Mouse (Mus musculus): ENCODE data around the gene Pigk. TPM values are rescaled to one million over a fixed set of nuclear protein-coding genes. Genes with fewer than 3 reads are reported as not detected.

Gene Pigk
- polyA plus RNA-seq, 1 experiment from 2014 or later, result 47.9 TPM

DNA sequence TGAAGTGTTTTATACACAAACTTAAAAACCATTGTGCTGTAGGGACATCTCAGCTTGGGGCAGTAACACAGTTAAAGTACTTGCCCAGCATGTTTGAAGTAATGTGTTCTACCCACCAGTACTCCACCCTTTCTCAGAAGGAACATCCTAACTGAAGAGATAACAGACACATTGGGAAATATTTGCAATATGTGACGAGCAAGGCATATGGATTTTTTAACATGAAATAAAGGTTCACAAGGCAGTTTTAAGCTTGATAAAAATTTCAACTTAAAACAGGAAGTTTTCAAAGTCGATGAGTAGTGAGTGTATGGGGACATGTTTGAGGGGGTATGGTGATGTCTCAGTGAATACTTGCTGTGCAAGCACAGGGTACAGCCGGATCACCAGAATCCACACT lies 222.4 kb downstream of the Pigk start:
- 97% methylated on average over 3 of the region's 3 CpGs for WGBS

DNA sequence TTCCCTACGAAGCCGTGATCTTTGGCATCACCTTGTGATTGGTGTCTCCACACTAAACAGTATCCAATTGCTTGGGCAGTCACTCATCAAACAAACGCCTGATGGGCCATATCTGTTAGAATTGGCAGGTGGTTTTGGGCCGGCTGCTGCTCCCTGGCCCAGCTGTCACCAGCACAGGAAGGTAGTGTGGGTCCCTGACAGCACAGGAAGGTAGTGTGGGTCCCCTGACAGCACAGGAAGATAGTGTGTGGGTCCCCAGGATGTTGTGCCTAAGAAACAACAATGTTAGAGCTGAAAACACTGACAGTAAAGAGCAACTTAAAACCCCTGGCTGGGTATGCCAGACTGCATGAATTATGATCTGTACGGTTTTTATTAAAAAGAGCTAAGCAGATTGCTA lies 227.8 kb downstream of the Pigk start:
- H3K4me1 ChIP-seq (replicated peaks), result 0 out of 2 replicates have a peak, but pooled peaks cover 2% of the 10 kb centered on the region
- 83% methylated on average over 5 of the region's 5 CpGs for WGBS
- no peak overlapping the region for H3K27ac ChIP-seq
- no peaks in the 10 kb centered on the region for H3K9me3 ChIP-seq
- no peak overlapping the region for H3K9ac ChIP-seq
- H3K4me3 ChIP-seq, result no peak overlapping the region
- no peak for ATAC-seq (ENCODE audit: low FRiP score)
- H3K27me3 ChIP-seq, result 0 out of 2 replicates have a peak, but pooled peaks cover 3% of the 10 kb centered on the region
- H3K36me3 ChIP-seq, result no peaks in the 10 kb centered on the region
- H3K4me2 ChIP-seq, result no peak overlapping the region

More for the DNA sequence above, 222.4 kb downstream of the Pigk start:
- no peak for ATAC-seq (ENCODE audit: low FRiP score)
- Histone ChIP-seq H3K4me3 (no peak overlapping the region), H3K9me3 (no peaks in the 10 kb centered on the region), H3K27ac (no peak overlapping the region), H3K27me3 (0 out of 2 replicates have a peak, but pooled peaks cover 3% of the 10 kb centered on the region), H3K9ac (no peak overlapping the region), H3K36me3 (no peaks in the 10 kb centered on the region), H3K4me2 (no peak overlapping the region), H3K4me1 (replicated peaks) (no peaks in the 10 kb centered on the region)

DNA sequence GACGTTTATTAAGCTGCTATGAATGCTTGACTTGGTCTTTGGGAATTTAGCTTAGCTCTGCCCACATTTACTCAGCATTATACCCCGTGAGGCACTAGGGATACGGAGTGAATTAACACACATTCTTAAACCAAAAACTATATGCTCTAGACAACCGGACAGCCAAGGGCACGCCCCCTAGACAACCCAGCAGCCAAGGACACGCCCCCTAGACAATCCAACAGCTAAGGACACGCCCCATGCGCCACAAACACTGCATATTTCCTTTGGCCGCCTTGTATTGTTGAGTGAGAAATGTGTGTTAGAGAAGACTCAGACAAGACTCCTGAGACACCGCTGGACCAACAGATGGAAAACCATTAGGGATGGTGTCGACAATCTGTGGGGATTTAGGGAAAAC lies 229.1 kb downstream of the Pigk start:
- Histone ChIP-seq H3K36me3 (no peaks in the 10 kb centered on the region), H3K27ac (no peak overlapping the region)

DNA sequence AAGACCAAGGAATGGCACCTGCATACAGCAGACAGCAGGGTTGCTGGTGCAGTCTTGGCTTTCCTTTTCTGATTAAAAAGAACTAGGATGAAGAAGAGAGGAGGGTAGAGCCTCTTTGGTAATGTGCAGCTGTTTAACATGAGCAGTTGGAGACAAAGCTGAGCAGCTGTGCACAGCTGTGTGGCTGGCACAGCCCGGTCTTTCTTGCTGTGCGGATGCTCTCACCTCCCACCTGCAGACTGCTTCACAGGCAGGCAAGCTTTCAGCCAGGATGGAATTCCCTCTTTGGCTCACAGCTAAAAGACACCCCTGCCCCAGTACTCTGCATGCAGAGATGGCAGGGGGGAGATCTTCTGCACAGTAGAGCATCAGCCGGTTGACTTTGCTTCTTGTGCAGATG lies 230.9 kb downstream of the Pigk start:
- no peak overlapping the region for H3K27ac ChIP-seq
- H3K4me1 ChIP-seq (replicated peaks), result 0 out of 2 replicates have a peak, but pooled peaks cover 2% of the 10 kb centered on the region
- H3K4me3 ChIP-seq, result no peak overlapping the region
- no peaks in the 10 kb centered on the region for H3K36me3 ChIP-seq
- no peak for ATAC-seq (ENCODE audit: low FRiP score)
- 0 out of 2 replicates have a peak, but pooled peaks cover 2% of the 10 kb centered on the region for H3K27me3 ChIP-seq
- 75% methylated on average over 3 of the region's 3 CpGs for WGBS
- no peak overlapping the region for H3K4me2 ChIP-seq
- H3K9ac ChIP-seq, result no peak overlapping the region
- no peaks in the 10 kb centered on the region for H3K9me3 ChIP-seq

More for the DNA sequence above, 229.1 kb downstream of the Pigk start:
- Histone ChIP-seq H3K4me1 (replicated peaks) (0 out of 2 replicates have a peak, but pooled peaks cover 2% of the 10 kb centered on the region), H3K9ac (no peak overlapping the region), H3K4me2 (no peak overlapping the region), H3K4me3 (no peak overlapping the region), H3K27me3 (0 out of 2 replicates have a peak, but pooled peaks cover 3% of the 10 kb centered on the region), H3K9me3 (no peaks in the 10 kb centered on the region)
- 55% methylated on average over 11 of the region's 11 CpGs for WGBS
- ATAC-seq (ENCODE audit: low FRiP score), result no peak

DNA sequence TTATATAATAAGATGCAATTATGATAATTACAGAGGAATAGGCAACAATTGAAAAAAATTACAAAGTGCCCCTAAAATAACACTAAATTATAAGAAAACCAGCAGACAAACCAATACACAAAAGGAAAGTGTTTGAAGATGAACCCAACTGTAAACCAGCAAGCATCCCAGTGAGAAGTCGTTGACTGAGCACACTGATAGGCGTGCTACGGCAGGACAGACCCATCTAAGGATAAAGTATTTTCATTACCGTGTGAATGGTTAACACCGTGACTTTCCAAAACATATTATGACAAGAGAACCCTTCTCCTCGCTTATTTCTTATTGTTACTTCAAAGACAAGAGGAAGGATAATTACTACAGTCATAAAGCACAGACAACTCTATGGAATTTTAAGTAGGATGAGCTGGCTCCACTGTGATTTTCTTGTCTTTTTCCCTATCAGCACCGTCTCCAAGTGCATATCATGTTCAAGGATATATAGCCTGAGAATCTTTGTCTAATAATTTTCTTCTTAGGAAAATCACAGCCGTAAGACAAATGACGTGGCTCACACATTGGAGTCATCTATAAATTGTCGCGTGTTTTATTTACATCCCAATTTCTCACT lies 233.2 kb downstream of the Pigk start:
- WGBS, result 82% methylated on average over 11 of the region's 11 CpGs
- no peak for ATAC-seq (ENCODE audit: low FRiP score)
- no peaks in the 10 kb centered on the region; the same call in 1 of the 2 replicates for H3K36me3 ChIP-seq

DNA sequence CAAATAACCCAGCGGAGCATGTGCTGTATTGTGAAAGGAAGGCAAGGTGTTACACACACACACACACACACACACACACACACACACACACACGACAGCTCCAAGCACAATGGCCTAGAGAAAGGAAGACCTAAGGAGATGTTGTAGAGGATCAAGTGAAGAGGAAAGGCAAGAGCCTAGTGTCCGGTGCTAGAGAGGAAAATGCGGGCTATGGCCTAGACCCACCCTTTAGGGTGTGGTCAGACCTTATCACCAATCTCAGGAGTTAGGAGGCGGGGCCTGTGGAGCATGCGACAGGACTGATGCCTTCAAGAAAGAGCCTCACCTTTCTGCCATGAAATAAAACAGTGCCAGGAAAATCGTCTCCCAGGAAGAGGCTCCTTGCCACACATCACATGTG lies 234.7 kb downstream of the Pigk start:
- H3K4me3 ChIP-seq, result no peak overlapping the region
- no peak for ATAC-seq (ENCODE audit: low FRiP score)
- H3K4me2 ChIP-seq, result no peak overlapping the region
- H3K27ac ChIP-seq, result no peak overlapping the region
- 0 out of 2 replicates have a peak, but pooled peaks cover 2% of the 10 kb centered on the region for H3K4me1 ChIP-seq (replicated peaks)
- H3K36me3 ChIP-seq, result no peaks in the 10 kb centered on the region; the same call in 1 of the 2 replicates
- no peaks in the 10 kb centered on the region for H3K9me3 ChIP-seq
- H3K9ac ChIP-seq, result no peak overlapping the region
- WGBS, result 92% methylated on average over 7 of the region's 7 CpGs
- H3K27me3 ChIP-seq, result no peaks in the 10 kb centered on the region

More for the DNA sequence above, 233.2 kb downstream of the Pigk start:
- no peak overlapping the region for H3K27ac ChIP-seq
- no peak overlapping the region for H3K4me3 ChIP-seq
- no peak overlapping the region for H3K9ac ChIP-seq
- H3K4me2 ChIP-seq, result no peak overlapping the region
- H3K4me1 ChIP-seq (replicated peaks), result 0 out of 2 replicates have a peak, but pooled peaks cover 2% of the 10 kb centered on the region
- H3K9me3 ChIP-seq, result no peaks in the 10 kb centered on the region
- no peaks in the 10 kb centered on the region for H3K27me3 ChIP-seq

DNA sequence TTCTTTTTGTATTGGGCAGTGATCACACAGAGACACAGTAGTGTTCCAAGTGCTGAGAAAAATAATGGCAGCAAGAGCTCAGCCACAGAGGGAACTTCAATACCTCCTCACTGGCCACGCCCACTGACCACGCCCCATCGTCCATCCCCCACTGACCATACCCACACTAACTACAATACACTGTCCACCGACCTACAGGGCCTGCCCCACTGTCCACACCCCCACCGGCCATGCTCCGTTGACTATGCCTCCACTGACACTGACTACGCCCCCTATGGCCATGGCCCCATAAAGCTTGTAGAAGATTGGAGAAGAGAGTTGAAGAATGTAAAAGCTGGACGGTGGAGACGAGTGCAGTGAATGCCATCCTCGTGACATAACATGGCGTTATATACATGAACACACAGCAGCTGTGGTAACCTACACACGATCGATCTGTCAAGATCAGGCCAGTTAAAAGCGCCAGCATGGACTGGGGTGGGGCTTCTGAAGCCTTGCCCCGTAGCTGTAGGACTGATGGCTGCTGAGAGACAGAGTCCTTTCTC lies 235.4 kb downstream of the Pigk start:
- Histone ChIP-seq H3K4me1 (replicated peaks) (0 out of 2 replicates have a peak, but pooled peaks cover 2% of the 10 kb centered on the region), H3K4me2 (no peak overlapping the region), H3K27ac (no peak overlapping the region), H3K9me3 (no peaks in the 10 kb centered on the region), H3K27me3 (no peaks in the 10 kb centered on the region), H3K36me3 (no peaks in the 10 kb centered on the region; the same call in 1 of the 2 replicates), H3K4me3 (no peak overlapping the region), H3K9ac (no peak overlapping the region)
- no peak for ATAC-seq (ENCODE audit: low FRiP score)
- WGBS, result 94% methylated on average over 15 of the region's 15 CpGs

DNA sequence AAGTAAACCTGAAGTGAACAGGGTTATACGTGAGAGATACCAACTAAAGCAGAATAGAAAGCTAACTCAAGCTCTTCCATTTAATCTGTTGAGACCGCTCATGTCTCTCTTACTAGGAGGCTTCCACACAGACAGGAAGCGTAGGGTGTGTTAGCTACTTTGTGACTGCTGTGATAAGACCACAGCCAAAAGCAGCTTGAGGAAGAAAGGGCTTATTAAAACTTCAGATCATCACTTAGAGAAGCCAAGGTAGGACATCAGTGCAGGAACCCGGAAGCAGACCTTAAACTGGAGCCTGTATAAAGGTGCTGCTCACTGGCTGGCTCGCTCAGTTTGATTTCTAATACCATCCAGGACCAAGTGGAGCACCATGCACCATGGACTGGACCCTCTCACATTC lies 236.4 kb downstream of the Pigk start:
- 93% methylated on average over 5 of the region's 5 CpGs for WGBS
- Histone ChIP-seq H3K4me2 (no peak overlapping the region), H3K27ac (no peak overlapping the region), H3K9me3 (no peaks in the 10 kb centered on the region), H3K27me3 (no peaks in the 10 kb centered on the region), H3K4me1 (replicated peaks) (no peaks in the 10 kb centered on the region), H3K4me3 (no peak overlapping the region), H3K36me3 (no peaks in the 10 kb centered on the region; the same call in 1 of the 2 replicates), H3K9ac (no peak overlapping the region)
- ATAC-seq (ENCODE audit: low FRiP score), result no peak

DNA sequence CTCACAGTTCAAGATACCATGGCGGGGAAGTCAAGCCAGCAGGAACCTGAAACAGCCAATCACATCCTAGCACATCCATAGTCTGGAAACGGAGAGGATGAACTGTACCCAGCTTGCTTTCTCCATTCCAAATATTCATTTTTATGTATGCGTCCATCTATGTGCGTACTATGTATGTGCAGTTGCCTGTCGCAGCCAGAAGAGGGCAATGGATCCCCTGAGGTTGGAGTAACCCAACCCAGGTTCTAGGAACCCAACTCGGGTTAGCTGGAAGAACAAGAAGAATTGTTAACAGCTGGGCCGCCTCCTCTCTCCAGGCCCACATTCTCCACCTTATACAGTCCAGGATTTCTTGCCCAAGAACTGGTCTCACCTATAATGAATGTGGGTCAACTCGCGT lies 237.0 kb downstream of the Pigk start:
- H3K4me1 ChIP-seq (replicated peaks), result peaks cover 3% of the 10 kb centered on the region
- no peaks in the 10 kb centered on the region; the same call in 1 of the 2 replicates for H3K36me3 ChIP-seq
- no peak overlapping the region for H3K4me2 ChIP-seq
- ATAC-seq (ENCODE audit: low FRiP score), result no peak
- H3K9ac ChIP-seq, result no peak overlapping the region
- H3K27ac ChIP-seq, result no peak overlapping the region
- no peaks in the 10 kb centered on the region for H3K27me3 ChIP-seq
- no peaks in the 10 kb centered on the region for H3K9me3 ChIP-seq
- WGBS, result 95% methylated on average over 9 of the region's 9 CpGs
- H3K4me3 ChIP-seq, result no peak overlapping the region

DNA sequence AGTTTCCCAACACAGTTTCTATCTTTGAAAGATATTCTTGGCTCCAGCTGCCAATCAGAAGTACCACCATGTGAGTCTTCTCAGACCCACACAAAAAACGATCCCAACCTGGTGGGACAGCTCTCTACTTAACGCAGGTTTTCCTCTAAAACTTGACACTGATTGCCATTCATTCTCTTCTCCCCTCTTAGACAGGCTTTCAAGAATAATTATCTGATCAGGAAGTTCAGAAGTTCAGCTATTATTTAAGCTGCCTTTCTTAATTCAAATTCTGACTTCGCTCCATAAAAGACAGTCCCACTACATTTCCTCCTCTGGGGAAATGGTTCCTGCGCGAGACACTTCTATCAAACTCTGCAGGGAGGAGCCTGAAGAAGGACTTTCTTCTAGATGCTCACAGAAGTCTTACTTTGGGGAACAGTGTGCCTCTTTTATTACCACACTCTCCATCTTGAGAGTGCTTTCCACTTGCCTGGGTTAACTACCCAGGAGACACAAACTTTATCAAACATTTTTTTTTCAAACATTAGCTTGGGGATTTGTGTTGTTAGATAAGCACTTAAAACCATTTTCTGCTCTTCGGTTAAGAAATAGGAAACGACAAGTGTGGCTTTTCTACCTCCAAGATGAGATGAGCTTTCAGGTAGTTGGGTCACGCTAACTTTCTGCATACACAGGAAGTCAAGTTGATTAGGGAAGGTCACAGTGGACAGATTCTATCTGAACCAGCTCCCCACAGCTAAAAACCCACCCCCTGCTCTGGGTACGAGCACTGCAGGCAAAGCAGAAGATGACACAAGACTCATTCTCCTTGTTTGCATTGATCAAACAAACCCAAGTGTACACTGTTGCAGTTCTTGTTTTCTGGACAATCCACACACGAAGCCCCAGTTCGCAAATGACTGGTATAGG lies 238.0 kb downstream of the Pigk start:
- Histone ChIP-seq H3K4me3 (no peak overlapping the region), H3K36me3 (no peaks in the 10 kb centered on the region; the same call in 1 of the 2 replicates), H3K4me2 (no peak overlapping the region), H3K27me3 (peaks cover 4% of the 10 kb centered on the region; the same call in 1 of the 2 replicates), H3K9me3 (no peaks in the 10 kb centered on the region), H3K9ac (no peak overlapping the region), H3K27ac (no peak overlapping the region), H3K4me1 (replicated peaks) (peaks cover 5% of the 10 kb centered on the region)
- ATAC-seq (ENCODE audit: low FRiP score), result no peak
- 82% methylated on average over 11 of the region's 11 CpGs for WGBS

DNA sequence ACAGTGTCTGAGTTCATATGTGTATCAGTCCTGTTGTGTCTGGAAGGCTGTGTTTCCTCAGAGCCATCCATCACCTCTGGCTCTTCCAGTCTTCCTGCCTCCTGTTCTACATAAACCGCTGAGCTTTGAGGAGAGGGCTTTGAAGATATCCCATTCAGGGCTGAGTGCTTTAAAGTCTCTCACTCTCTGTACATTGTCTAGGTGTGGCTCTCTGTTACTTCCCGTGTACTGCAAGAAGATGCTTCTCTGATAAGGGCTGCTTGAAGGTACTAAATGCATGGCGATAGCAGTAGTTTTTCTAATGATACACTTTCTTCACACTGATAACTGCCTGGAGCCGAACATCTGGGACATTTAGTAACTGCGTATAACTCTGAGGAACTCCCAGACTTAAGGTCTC lies 242.1 kb downstream of the Pigk start:
- no peak for ATAC-seq (ENCODE audit: low FRiP score)
- H3K36me3 ChIP-seq, result no peaks in the 10 kb centered on the region; the same call in 1 of the 2 replicates
- H3K27ac ChIP-seq, result no peak overlapping the region
- peaks cover 10% of the 10 kb centered on the region for H3K4me1 ChIP-seq (replicated peaks)
- H3K4me3 ChIP-seq, result no peak overlapping the region
- H3K9ac ChIP-seq, result no peak overlapping the region
- no peak overlapping the region for H3K4me2 ChIP-seq
- 81% methylated on average over 5 of the region's 5 CpGs for WGBS
- no peaks in the 10 kb centered on the region for H3K9me3 ChIP-seq
- peaks cover 4% of the 10 kb centered on the region; the same call in 1 of the 2 replicates for H3K27me3 ChIP-seq

DNA sequence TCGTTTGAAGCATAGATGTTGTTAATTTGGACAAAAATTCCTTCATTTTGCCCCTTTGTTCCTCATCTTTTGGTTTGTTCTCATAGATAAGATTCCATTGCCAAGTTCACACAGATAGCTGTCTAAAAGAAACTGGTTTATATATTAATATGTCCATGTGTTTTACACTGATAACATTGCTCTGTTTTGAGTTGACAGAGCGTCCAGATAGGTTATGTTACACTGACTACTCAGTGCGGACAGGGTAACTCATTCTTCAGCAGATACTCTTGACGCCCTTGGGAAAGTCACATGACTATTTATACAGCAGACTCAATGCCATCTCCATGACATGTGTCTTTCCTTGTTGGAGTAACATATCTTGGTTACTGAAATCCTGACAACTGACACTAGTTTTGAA lies 242.9 kb downstream of the Pigk start:
- H3K9ac ChIP-seq, result no peak overlapping the region
- WGBS, result 90% methylated on average over 4 of the region's 4 CpGs
- H3K4me2 ChIP-seq, result no peak overlapping the region
- peaks cover 10% of the 10 kb centered on the region for H3K4me1 ChIP-seq (replicated peaks)
- no peak overlapping the region for H3K27ac ChIP-seq
- no peak overlapping the region for H3K4me3 ChIP-seq
- ATAC-seq (ENCODE audit: low FRiP score), result no peak
- H3K9me3 ChIP-seq, result no peaks in the 10 kb centered on the region
- H3K27me3 ChIP-seq, result peaks cover 4% of the 10 kb centered on the region; the same call in 1 of the 2 replicates
- H3K36me3 ChIP-seq, result no peaks in the 10 kb centered on the region

Measured in hindbrain, embryonic 13.5 days (tissue).